Mouse (Mus musculus): ENCODE measurements around the gene Mcm8. TPM values are rescaled to one million over a fixed set of nuclear protein-coding genes. Genes with fewer than 3 reads are reported as not detected.

Mcm8 gene
- polyA plus RNA-seq, 1 experiment from 2014 or later = 26.1 TPM

- peak overlapping the region; percentile 47 for H3K4me3 ChIP-seq (ENCODE audit: low read depth, low read length)
- H3K27ac ChIP-seq (replicated peaks; ENCODE audit: low read depth, low read length) = no peak overlapping the region
- peak overlapping the region; percentile 49; the same call in 1 of the 2 replicates for H3K9ac ChIP-seq (ENCODE audit: low read length)
- H3K9me3 ChIP-seq (ENCODE audit: control insufficient read depth, low read length) = no peaks in the 10 kb centered on the region
- ATAC-seq (ENCODE audit: insufficient number of reproducible peaks, low FRiP score, low TSS enrichment, low read depth) (peak; percentile 78), DNase-seq (ENCODE audit: low spot score) (peak; percentile 66)
- WGBS = under 1% methylated on average over 58 of the region's 58 CpGs
- peaks cover 8% of the 10 kb centered on the region for H3K4me1 ChIP-seq (ENCODE audit: control insufficient read depth, insufficient read depth, low read length)
- H3K27me3 ChIP-seq (ENCODE audit: control insufficient read depth, insufficient read depth, low read length) = peaks cover 35% of the 10 kb centered on the region
- no peaks in the 10 kb centered on the region for H3K36me3 ChIP-seq (ENCODE audit: control insufficient read depth, insufficient read depth, low read length)
- H3K4me2 ChIP-seq (ENCODE audit: low read depth, severe bottlenecking) = peak overlapping the region; percentile 92
Measured at GRCm38 (mm10) chr2:132879261-132880044, 63.5 kb downstream of the Mcm8 start.

GRCm38 (mm10) chr2:132880844-132881645 lies 65.1 kb downstream of the Mcm8 start, which contains the start of gene Lrrn4:
Gene Lrrn4 (minus strand): TSS chr2:132880891.
- H3K27ac ChIP-seq (replicated peaks; ENCODE audit: low read depth, low read length) = no peak within 1 kb of the TSS
- H3K4me3 ChIP-seq (ENCODE audit: low read depth, low read length) = peak within 1 kb of the TSS; percentile 47
- no peaks in the 10 kb centered on the region for H3K9me3 ChIP-seq (ENCODE audit: control insufficient read depth, low read length)
- peaks cover 35% of the 10 kb centered on the region for H3K27me3 ChIP-seq (ENCODE audit: control insufficient read depth, insufficient read depth, low read length)
- peaks cover 8% of the 10 kb centered on the region for H3K4me1 ChIP-seq (ENCODE audit: control insufficient read depth, insufficient read depth, low read length)
- 3% methylated on average over 12 of the region's 12 CpGs for WGBS
- peak within 1 kb of the TSS; percentile 49; the same call in 1 of the 2 replicates for H3K9ac ChIP-seq (ENCODE audit: low read length)
- no peaks in the 10 kb centered on the region for H3K36me3 ChIP-seq (ENCODE audit: control insufficient read depth, insufficient read depth, low read length)
- peak within 1 kb of the TSS; percentile 92 for H3K4me2 ChIP-seq (ENCODE audit: low read depth, severe bottlenecking)
- DNase-seq (ENCODE audit: low spot score) = peak; percentile 44
- no peak for ATAC-seq (ENCODE audit: insufficient number of reproducible peaks, low FRiP score, low TSS enrichment, low read depth)

GRCm38 (mm10) chr2:132884303-132884967 lies 68.5 kb downstream of the Mcm8 start:
- H3K4me1 ChIP-seq (ENCODE audit: control insufficient read depth, insufficient read depth, low read length) = peaks cover 8% of the 10 kb centered on the region; the same call in 1 of the 2 replicates
- H3K27ac ChIP-seq (replicated peaks; ENCODE audit: low read depth, low read length) = no peak overlapping the region
- H3K9me3 ChIP-seq (ENCODE audit: control insufficient read depth, low read length) = no peaks in the 10 kb centered on the region
- peaks cover 15% of the 10 kb centered on the region for H3K27me3 ChIP-seq (ENCODE audit: control insufficient read depth, insufficient read depth, low read length)
- no peaks in the 10 kb centered on the region for H3K36me3 ChIP-seq (ENCODE audit: control insufficient read depth, insufficient read depth, low read length)
- no peak overlapping the region for H3K4me3 ChIP-seq (ENCODE audit: low read depth, low read length)
- WGBS = 71% methylated on average over 8 of the region's 8 CpGs
- no peak overlapping the region for H3K4me2 ChIP-seq (ENCODE audit: low read depth, severe bottlenecking)
- H3K9ac ChIP-seq (ENCODE audit: low read length) = no peak overlapping the region
- no peak for ATAC-seq (ENCODE audit: insufficient number of reproducible peaks, low FRiP score, low TSS enrichment, low read depth)
- no peak for DNase-seq (ENCODE audit: low spot score)

GRCm38 (mm10) chr2:132885312-132885711 lies 69.4 kb downstream of the Mcm8 start:
- Histone ChIP-seq H3K27ac (replicated peaks; ENCODE audit: low read depth, low read length) (no peak overlapping the region), H3K36me3 (ENCODE audit: control insufficient read depth, insufficient read depth, low read length) (no peaks in the 10 kb centered on the region), H3K4me2 (ENCODE audit: low read depth, severe bottlenecking) (no peak overlapping the region), H3K4me3 (ENCODE audit: low read depth, low read length) (no peak overlapping the region), H3K27me3 (ENCODE audit: control insufficient read depth, insufficient read depth, low read length) (peaks cover 7% of the 10 kb centered on the region), H3K9me3 (ENCODE audit: control insufficient read depth, low read length) (no peaks in the 10 kb centered on the region), H3K4me1 (ENCODE audit: control insufficient read depth, insufficient read depth, low read length) (peaks cover 8% of the 10 kb centered on the region; the same call in 1 of the 2 replicates), H3K9ac (ENCODE audit: low read length) (no peak overlapping the region)
- WGBS = 92% methylated on average over 7 of the region's 7 CpGs
- DNase-seq (ENCODE audit: low spot score) (no peak), ATAC-seq (ENCODE audit: insufficient number of reproducible peaks, low FRiP score, low TSS enrichment, low read depth) (no peak)

Other genes with a start within 250 kb of the Mcm8 start
- 25.8 and 31.9 TPM in 2 replicates for gene Gpcpd1, start 228.4 kb upstream of the Mcm8 start, polyA plus RNA-seq (2014; fragmentation: Nextera tagmentation; extraction: Ambion mirVana)
- 16.3 and 17.2 TPM in 2 replicates for gene Shld1, start 129.2 kb upstream of the Mcm8 start, polyA plus RNA-seq (2014; fragmentation: Nextera tagmentation; extraction: Ambion mirVana)
- 0.11 and 0.16 TPM in 2 replicates for gene Chgb, start 34.9 kb upstream of the Mcm8 start, polyA plus RNA-seq (2014; fragmentation: Nextera tagmentation; extraction: Ambion mirVana)
- gene Trmt6, start 86 bp upstream of the Mcm8 start, polyA plus RNA-seq (2014; fragmentation: Nextera tagmentation; extraction: Ambion mirVana) = 38.2 and 47.6 TPM in 2 replicates
- gene Crls1, start 30.5 kb downstream of the Mcm8 start, polyA plus RNA-seq (2014; fragmentation: Nextera tagmentation; extraction: Ambion mirVana) = 25.7 and 27.8 TPM in 2 replicates
- 0.14 and 0.60 TPM in 2 replicates for gene Lrrn4, start 64.8 kb downstream of the Mcm8 start, polyA plus RNA-seq (2014; fragmentation: Nextera tagmentation; extraction: Ambion mirVana)
- 15.6 and 17.5 TPM in 2 replicates for gene Fermt1, start 129.8 kb downstream of the Mcm8 start, polyA plus RNA-seq (2014; fragmentation: Nextera tagmentation; extraction: Ambion mirVana)